Mouse (Mus musculus): ENCODE results near the gene Zfp39. TPM values are rescaled to one million over a fixed set of nuclear protein-coding genes. Genes with fewer than 3 reads are reported as not detected.
"Not testable (repeated sequence)": the region's sequence is repeated elsewhere in the genome, so short reads cannot be mapped to it uniquely, and the experiment has no call there.

The Zfp39 gene
- polyA plus RNA-seq, 1 experiment, result 1.5 TPM

GRCm38 (mm10) chr11:58870961-58871360 lies 33.1 kb downstream of the Zfp39 start:
- Histone ChIP-seq H3K27me3 (replicated peaks; ENCODE audit: control insufficient read depth, insufficient read depth, low read length) (no peaks in the 10 kb centered on the region), H3K27ac (ENCODE audit: insufficient read depth, low read depth, low read length) (no peak overlapping the region; the same call in 1 of the 2 replicates), H3K4me1 (ENCODE audit: control insufficient read depth, insufficient read depth, low read length) (peaks cover 3% of the 10 kb centered on the region; the same call in 1 of the 2 replicates), H3K36me3 (ENCODE audit: control insufficient read depth, insufficient read depth, low read length) (no peaks in the 10 kb centered on the region), H3K4me3 (ENCODE audit: insufficient read depth, low read depth, low read length) (no peak overlapping the region)
- peak; percentile 69 for DNase-seq
- whole genome bisulfite sequencing, result 43% methylated on average over 4 of the region's 4 CpGs
- TF ChIP-seq CTCF (conservative IDR thresholded peaks at IDR 0.05; ENCODE audit: insufficient read depth, insufficient read length, low read depth, low read length), result no peak

- 72% methylated on average over 6 of the region's 6 CpGs for WGBS
- Histone ChIP-seq H3K4me1 (ENCODE audit: control insufficient read depth, insufficient read depth, low read length) (peaks cover 3% of the 10 kb centered on the region; the same call in 1 of the 2 replicates), H3K36me3 (ENCODE audit: control insufficient read depth, insufficient read depth, low read length) (no peaks in the 10 kb centered on the region), H3K27me3 (replicated peaks; ENCODE audit: control insufficient read depth, insufficient read depth, low read length) (no peaks in the 10 kb centered on the region), H3K4me3 (ENCODE audit: insufficient read depth, low read depth, low read length) (no peak overlapping the region), H3K27ac (ENCODE audit: insufficient read depth, low read depth, low read length) (no peak overlapping the region)
- TF ChIP-seq POLR2A (IDR thresholded peaks at IDR 0.05; ENCODE audit: low read depth, low read length) (no peak), CTCF (conservative IDR thresholded peaks at IDR 0.05; ENCODE audit: insufficient read depth, insufficient read length, low read depth, low read length) (no peak)
- DNase-seq, result peak; percentile 29
Observed at GRCm38 (mm10) chr11:58867954-58868330, 36.1 kb downstream of the Zfp39 start.

DNA sequence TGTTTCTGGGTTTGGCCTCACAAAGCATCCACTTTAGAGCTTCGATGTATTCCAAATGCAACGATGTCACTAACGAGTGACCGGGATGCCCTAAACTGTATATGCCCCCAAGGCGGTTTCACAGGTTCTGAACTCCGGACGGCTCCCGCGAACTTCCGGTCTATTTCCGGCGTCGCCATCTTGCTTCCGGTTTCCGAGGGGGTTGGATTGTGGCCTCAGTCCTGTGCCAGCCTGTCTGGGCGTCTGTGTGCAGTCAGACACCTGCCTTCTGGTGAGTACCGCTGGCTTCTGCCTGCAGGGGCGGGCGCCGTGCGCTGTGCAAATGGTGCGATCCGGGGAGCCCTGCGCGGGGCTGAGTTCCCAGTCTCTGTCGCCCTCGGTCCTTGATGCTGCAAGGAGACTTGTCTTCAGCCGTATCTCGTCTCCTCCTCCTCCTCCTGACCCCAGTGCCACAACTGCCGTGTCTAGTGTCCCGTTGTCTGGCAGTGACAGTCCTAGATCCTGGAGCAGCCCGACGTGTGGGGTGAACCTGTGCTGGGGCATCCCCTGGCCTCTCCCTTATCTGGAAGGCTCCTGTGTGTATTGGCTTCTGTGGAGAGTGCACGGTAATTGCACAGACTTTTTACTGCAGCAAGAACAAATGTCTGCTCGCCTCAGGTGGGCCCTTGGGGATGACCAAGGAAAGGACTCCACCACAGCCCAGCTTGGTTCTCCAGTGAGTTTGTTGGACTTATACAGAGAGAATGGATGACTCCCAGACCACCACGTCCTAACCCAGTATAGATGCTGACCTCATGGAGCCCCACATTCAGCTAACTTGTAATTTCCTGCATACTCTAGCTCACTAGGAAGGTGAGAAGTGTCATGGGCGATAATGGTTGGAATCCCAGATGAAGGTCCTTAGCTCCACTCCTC lies 36.7 kb downstream of the Zfp39 start, which contains the start of gene 2810021J22Rik:
Gene 2810021J22Rik (plus strand): TSS at position 178 of the 915 bp plus-strand sequence.
- TF ChIP-seq POLR2A (IDR thresholded peaks at IDR 0.05; ENCODE audit: low read depth, low read length) (no peak), CTCF (conservative IDR thresholded peaks at IDR 0.05; ENCODE audit: insufficient read depth, insufficient read length, low read depth, low read length) (peak; percentile 13; the same call in 1 of the 2 replicates)
- H3K27ac ChIP-seq (ENCODE audit: insufficient read depth, low read depth, low read length), result peak within 1 kb of the TSS; percentile 10
- H3K4me3 ChIP-seq (ENCODE audit: insufficient read depth, low read depth, low read length), result peak within 1 kb of the TSS; percentile 96
- peak; percentile 88 for DNase-seq
- WGBS, result 5% methylated on average over 37 of the region's 37 CpGs
- H3K36me3 ChIP-seq (ENCODE audit: control insufficient read depth, insufficient read depth, low read length), result no peaks in the 10 kb centered on the region
- H3K27me3 ChIP-seq (replicated peaks; ENCODE audit: control insufficient read depth, insufficient read depth, low read length), result no peaks in the 10 kb centered on the region
- peaks cover 3% of the 10 kb centered on the region; the same call in 1 of the 2 replicates for H3K4me1 ChIP-seq (ENCODE audit: control insufficient read depth, insufficient read depth, low read length)

DNA sequence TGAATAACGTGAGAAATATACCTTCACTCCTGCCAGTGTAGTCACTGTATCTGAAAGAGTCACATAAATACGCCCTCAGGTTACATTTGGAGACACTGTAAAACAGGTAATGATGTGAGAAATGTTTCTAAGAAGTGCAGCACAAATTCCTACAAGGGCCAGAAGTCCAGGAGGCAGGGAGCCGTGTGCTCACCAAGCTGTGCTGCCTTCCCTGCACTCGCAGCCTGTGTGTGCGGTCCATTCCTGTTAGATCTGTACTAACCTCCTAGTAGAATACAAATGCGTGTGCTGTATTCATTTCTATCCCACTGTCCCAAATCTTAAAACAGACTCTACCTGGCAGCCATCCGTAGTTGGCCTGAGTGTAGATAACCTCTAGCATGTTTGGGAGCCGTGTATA lies 43.3 kb downstream of the Zfp39 start:
- no peak for TF ChIP-seq POLR2A (IDR thresholded peaks at IDR 0.05; ENCODE audit: low read depth, low read length)
- WGBS, result 96% methylated on average over 8 of the region's 8 CpGs
- H3K27me3 ChIP-seq (replicated peaks; ENCODE audit: control insufficient read depth, insufficient read depth, low read length), result no peaks in the 10 kb centered on the region
- no peak overlapping the region for H3K27ac ChIP-seq (ENCODE audit: insufficient read depth, low read depth, low read length)
- DNase-seq, result no peak
- peaks cover 16% of the 10 kb centered on the region for H3K36me3 ChIP-seq (ENCODE audit: control insufficient read depth, insufficient read depth, low read length)
- H3K4me1 ChIP-seq (ENCODE audit: control insufficient read depth, insufficient read depth, low read length), result no peaks in the 10 kb centered on the region
- no peak overlapping the region for H3K4me3 ChIP-seq (ENCODE audit: insufficient read depth, low read depth, low read length)

- Histone ChIP-seq H3K27ac (ENCODE audit: insufficient read depth, low read depth, low read length) (no peak overlapping the region), H3K36me3 (ENCODE audit: control insufficient read depth, insufficient read depth, low read length) (peaks cover under 1% of the 10 kb centered on the region; the same call in 1 of the 2 replicates), H3K4me3 (ENCODE audit: insufficient read depth, low read depth, low read length) (no peak overlapping the region), H3K27me3 (replicated peaks; ENCODE audit: control insufficient read depth, insufficient read depth, low read length) (no peaks in the 10 kb centered on the region), H3K4me1 (ENCODE audit: control insufficient read depth, insufficient read depth, low read length) (no peaks in the 10 kb centered on the region)
- WGBS, result 67% methylated on average over 2 of the region's 2 CpGs
- TF ChIP-seq CTCF (conservative IDR thresholded peaks at IDR 0.05; ENCODE audit: insufficient read depth, insufficient read length, low read depth, low read length), result no peak
- no peak for TF ChIP-seq POLR2A (IDR thresholded peaks at IDR 0.05; ENCODE audit: low read depth, low read length)
- DNase-seq, result no peak
Observed at GRCm38 (mm10) chr11:58849731-58850130, 54.3 kb downstream of the Zfp39 start.

DNA sequence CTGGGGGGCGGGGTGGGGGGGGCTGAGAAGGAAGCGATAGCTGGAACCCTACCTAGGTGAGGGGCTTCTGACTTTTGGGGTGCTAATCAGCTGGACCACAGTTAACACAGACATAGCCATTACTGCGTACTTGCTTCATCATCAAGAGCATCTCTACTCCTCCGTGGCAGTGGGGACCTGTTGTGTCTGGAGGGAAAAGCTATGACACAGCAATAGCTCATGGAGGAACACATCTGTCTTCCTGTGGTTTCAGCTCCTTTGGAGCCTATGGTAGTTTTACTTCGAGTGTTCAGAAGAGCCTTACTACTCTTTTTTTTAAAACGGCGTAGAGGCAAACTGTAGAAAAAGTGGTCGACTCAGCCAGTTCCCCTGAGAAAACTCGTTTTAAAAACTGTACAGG lies 56.4 kb downstream of the Zfp39 start:
- no peaks in the 10 kb centered on the region; the same call in 1 of the 2 replicates for H3K36me3 ChIP-seq (ENCODE audit: control insufficient read depth, insufficient read depth, low read length)
- TF ChIP-seq CTCF (conservative IDR thresholded peaks at IDR 0.05; ENCODE audit: insufficient read depth, insufficient read length, low read depth, low read length) (no peak), POLR2A (IDR thresholded peaks at IDR 0.05; ENCODE audit: low read depth, low read length) (no peak)
- H3K4me1 ChIP-seq (ENCODE audit: control insufficient read depth, insufficient read depth, low read length), result no peaks in the 10 kb centered on the region
- H3K27ac ChIP-seq (ENCODE audit: insufficient read depth, low read depth, low read length), result no peak overlapping the region
- DNase-seq, result no peak
- 43% methylated on average over 9 of the region's 9 CpGs for WGBS
- H3K27me3 ChIP-seq (replicated peaks; ENCODE audit: control insufficient read depth, insufficient read depth, low read length), result no peaks in the 10 kb centered on the region
- peak overlapping the region; percentile 99 for H3K4me3 ChIP-seq (ENCODE audit: insufficient read depth, low read depth, low read length)

GRCm38 (mm10) chr11:58846919-58847461 lies 57.0 kb downstream of the Zfp39 start, which contains the start of gene Gm12258:
Gene Gm12258 (plus strand): TSS chr11:58847158.
- no peaks in the 10 kb centered on the region for H3K4me1 ChIP-seq (ENCODE audit: control insufficient read depth, insufficient read depth, low read length)
- H3K4me3 ChIP-seq (ENCODE audit: insufficient read depth, low read depth, low read length), result peak within 1 kb of the TSS; percentile 99
- H3K36me3 ChIP-seq (ENCODE audit: control insufficient read depth, insufficient read depth, low read length), result no peaks in the 10 kb centered on the region; the same call in 1 of the 2 replicates
- peak within 1 kb of the TSS; percentile 26; the same call in 1 of the 2 replicates for H3K27ac ChIP-seq (ENCODE audit: insufficient read depth, low read depth, low read length)
- peak; percentile 99 for DNase-seq
- TF ChIP-seq CTCF (conservative IDR thresholded peaks at IDR 0.05; ENCODE audit: insufficient read depth, insufficient read length, low read depth, low read length), result no peak
- TF ChIP-seq POLR2A (IDR thresholded peaks at IDR 0.05; ENCODE audit: low read depth, low read length), result no peak
- WGBS, result under 1% methylated on average over 24 of the region's 24 CpGs
- no peaks in the 10 kb centered on the region for H3K27me3 ChIP-seq (replicated peaks; ENCODE audit: control insufficient read depth, insufficient read depth, low read length)

GRCm38 (mm10) chr11:58838951-58839350 lies 65.1 kb downstream of the Zfp39 start, which contains the start of gene Olfr311:
Gene Olfr311 (plus strand): TSS chr11:58839251.
- not testable (repeated sequence) for H3K4me1 ChIP-seq (ENCODE audit: control insufficient read depth, insufficient read depth, low read length); DNase-seq; H3K27me3 ChIP-seq (replicated peaks; ENCODE audit: control insufficient read depth, insufficient read depth, low read length); H3K36me3 ChIP-seq (ENCODE audit: control insufficient read depth, insufficient read depth, low read length); H3K4me3 ChIP-seq (ENCODE audit: insufficient read depth, low read depth, low read length); H3K27ac ChIP-seq (ENCODE audit: insufficient read depth, low read depth, low read length)

Data from kidney, adult 2 months (tissue).